Mouse (Mus musculus): ENCODE measurements around the gene Cdc42se1. TPM values are rescaled to one million over a fixed set of nuclear protein-coding genes. Genes with fewer than 3 reads are reported as not detected.
"Not testable (repeated sequence)": the region's sequence is repeated elsewhere in the genome, so short reads cannot be mapped to it uniquely, and the experiment has no call there.

Gene Cdc42se1
- polyA plus RNA-seq, 1 experiment from 2014 or later, result 123 TPM

- no peak overlapping the region for H3K9ac ChIP-seq (ENCODE audit: low read length)
- H3K4me1 ChIP-seq (replicated peaks; ENCODE audit: control insufficient read depth, insufficient read depth, low read length), result no peaks in the 10 kb centered on the region
- no peaks in the 10 kb centered on the region for H3K27me3 ChIP-seq (ENCODE audit: control insufficient read depth, insufficient read depth, low read depth, low read length)
- ATAC-seq (ENCODE audit: low read depth), result no peak
- H3K9me3 ChIP-seq (ENCODE audit: control insufficient read depth, low read length), result no peaks in the 10 kb centered on the region
- H3K27ac ChIP-seq (ENCODE audit: low read length), result no peak overlapping the region
- 65% methylated on average over 1 of the region's 1 CpGs for WGBS
- no peak overlapping the region for H3K4me3 ChIP-seq (ENCODE audit: low read length)
- H3K36me3 ChIP-seq (ENCODE audit: control insufficient read depth, insufficient read depth, low read length), result peaks cover 67% of the 10 kb centered on the region
- H3K4me2 ChIP-seq (ENCODE audit: low read depth, low read length), result no peak overlapping the region
Observed at GRCm38 (mm10) chr3:95199101-95199500, 29.4 kb upstream of the Cdc42se1 start.

DNA sequence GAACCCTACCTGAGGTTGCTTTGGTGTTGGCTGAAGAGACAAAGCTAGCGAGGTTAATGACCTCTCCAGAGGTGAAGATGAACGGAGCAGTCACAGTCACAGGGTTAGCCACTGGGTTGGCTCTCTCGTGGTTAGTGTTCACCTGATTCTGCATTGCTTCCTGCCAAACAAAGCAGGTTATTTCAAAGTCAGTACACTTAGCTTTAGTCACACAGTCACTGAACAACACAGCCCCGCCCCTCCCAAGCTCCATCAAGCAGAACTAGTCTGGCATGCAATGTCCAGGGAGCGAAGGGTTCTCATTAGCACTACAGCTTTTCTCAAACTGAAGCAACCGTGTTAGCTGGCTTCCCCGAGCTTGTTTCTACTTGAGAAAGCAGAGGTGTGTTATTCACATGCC, 28.4 kb upstream of the Cdc42se1 start:
- 81% methylated on average over 7 of the region's 7 CpGs for WGBS
- Histone ChIP-seq H3K9me3 (ENCODE audit: control insufficient read depth, low read length) (no peaks in the 10 kb centered on the region), H3K27me3 (ENCODE audit: control insufficient read depth, insufficient read depth, low read depth, low read length) (no peaks in the 10 kb centered on the region), H3K9ac (ENCODE audit: low read length) (no peak overlapping the region), H3K4me3 (ENCODE audit: low read length) (no peak overlapping the region), H3K27ac (ENCODE audit: low read length) (no peak overlapping the region), H3K4me1 (replicated peaks; ENCODE audit: control insufficient read depth, insufficient read depth, low read length) (no peaks in the 10 kb centered on the region), H3K4me2 (ENCODE audit: low read depth, low read length) (no peak overlapping the region), H3K36me3 (ENCODE audit: control insufficient read depth, insufficient read depth, low read length) (peaks cover 73% of the 10 kb centered on the region)
- no peak for ATAC-seq (ENCODE audit: low read depth)

DNA sequence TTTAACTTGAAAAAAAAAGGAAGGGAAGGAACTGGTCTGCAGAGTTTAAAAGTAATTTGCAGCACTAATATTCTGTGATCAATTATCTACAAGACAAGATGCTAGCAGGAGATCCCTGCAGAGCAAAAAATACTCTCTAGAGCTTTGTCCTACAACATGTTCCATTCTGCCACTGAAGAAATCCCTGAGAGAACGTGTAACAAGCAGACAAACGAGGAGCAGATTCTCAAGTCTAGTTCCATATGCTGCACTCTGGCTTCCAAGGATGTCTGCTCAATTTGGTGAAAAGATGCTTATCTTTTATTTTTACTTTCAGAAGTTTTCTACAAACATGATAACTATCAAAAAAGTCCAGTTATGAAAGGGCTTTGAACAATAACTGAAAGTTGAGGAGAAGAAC, 28.0 kb upstream of the Cdc42se1 start:
- no peak overlapping the region for H3K9ac ChIP-seq (ENCODE audit: low read length)
- peaks cover 70% of the 10 kb centered on the region for H3K36me3 ChIP-seq (ENCODE audit: control insufficient read depth, insufficient read depth, low read length)
- no peaks in the 10 kb centered on the region for H3K9me3 ChIP-seq (ENCODE audit: control insufficient read depth, low read length)
- no peak overlapping the region for H3K27ac ChIP-seq (ENCODE audit: low read length)
- 85% methylated on average over 2 of the region's 2 CpGs for WGBS
- no peaks in the 10 kb centered on the region for H3K27me3 ChIP-seq (ENCODE audit: control insufficient read depth, insufficient read depth, low read depth, low read length)
- no peak for ATAC-seq (ENCODE audit: low read depth)
- no peak overlapping the region for H3K4me2 ChIP-seq (ENCODE audit: low read depth, low read length)
- H3K4me1 ChIP-seq (replicated peaks; ENCODE audit: control insufficient read depth, insufficient read depth, low read length), result no peaks in the 10 kb centered on the region
- H3K4me3 ChIP-seq (ENCODE audit: low read length), result no peak overlapping the region

GRCm38 (mm10) chr3:95203880-95204279, 24.7 kb upstream of the Cdc42se1 start:
- Histone ChIP-seq H3K4me3 (ENCODE audit: low read length) (no peak overlapping the region), H3K36me3 (ENCODE audit: control insufficient read depth, insufficient read depth, low read length) (peaks cover 53% of the 10 kb centered on the region), H3K27me3 (ENCODE audit: control insufficient read depth, insufficient read depth, low read depth, low read length) (no peaks in the 10 kb centered on the region), H3K9me3 (ENCODE audit: control insufficient read depth, low read length) (no peaks in the 10 kb centered on the region), H3K27ac (ENCODE audit: low read length) (no peak overlapping the region), H3K4me2 (ENCODE audit: low read depth, low read length) (no peak overlapping the region), H3K9ac (ENCODE audit: low read length) (no peak overlapping the region), H3K4me1 (replicated peaks; ENCODE audit: control insufficient read depth, insufficient read depth, low read length) (no peaks in the 10 kb centered on the region)
- no peak for ATAC-seq (ENCODE audit: low read depth)
- WGBS, result 92% methylated on average over 6 of the region's 6 CpGs

GRCm38 (mm10) chr3:95208286-95208685, 20.2 kb upstream of the Cdc42se1 start:
- H3K4me2 ChIP-seq (ENCODE audit: low read depth, low read length), result no peak overlapping the region
- ATAC-seq (ENCODE audit: low read depth), result no peak
- no peak overlapping the region for H3K4me3 ChIP-seq (ENCODE audit: low read length)
- no peaks in the 10 kb centered on the region for H3K9me3 ChIP-seq (ENCODE audit: control insufficient read depth, low read length)
- WGBS, result 80% methylated on average over 4 of the region's 4 CpGs
- H3K36me3 ChIP-seq (ENCODE audit: control insufficient read depth, insufficient read depth, low read length), result peaks cover 19% of the 10 kb centered on the region
- H3K27ac ChIP-seq (ENCODE audit: low read length), result no peak overlapping the region
- no peaks in the 10 kb centered on the region for H3K4me1 ChIP-seq (replicated peaks; ENCODE audit: control insufficient read depth, insufficient read depth, low read length)
- H3K9ac ChIP-seq (ENCODE audit: low read length), result no peak overlapping the region
- no peaks in the 10 kb centered on the region for H3K27me3 ChIP-seq (ENCODE audit: control insufficient read depth, insufficient read depth, low read depth, low read length)

DNA sequence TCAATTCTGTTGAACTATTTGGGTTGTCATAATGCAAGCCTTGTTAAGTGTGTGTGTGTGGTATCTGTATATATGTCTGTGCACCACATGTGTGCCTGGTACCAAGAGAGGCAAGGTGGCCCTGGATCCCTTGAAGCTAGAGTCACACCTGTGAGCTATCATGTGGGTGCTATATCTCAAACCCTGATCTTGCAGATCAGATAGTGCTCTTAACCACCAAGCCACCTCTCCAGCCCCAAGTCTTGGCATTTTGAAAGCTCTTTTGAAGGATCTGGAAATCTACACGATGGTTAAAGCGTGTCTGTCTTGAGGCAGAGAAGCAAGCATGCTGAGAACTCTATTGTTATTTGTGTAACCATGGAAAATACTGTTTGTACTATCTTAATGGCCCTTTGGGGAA, 17.9 kb upstream of the Cdc42se1 start:
- no peak overlapping the region for H3K27ac ChIP-seq (ENCODE audit: low read length)
- 77% methylated on average over 2 of the region's 2 CpGs for WGBS
- H3K36me3 ChIP-seq (ENCODE audit: control insufficient read depth, insufficient read depth, low read length), result peaks cover 13% of the 10 kb centered on the region
- ATAC-seq (ENCODE audit: low read depth), result no peak
- H3K4me2 ChIP-seq (ENCODE audit: low read depth, low read length), result no peak overlapping the region
- no peaks in the 10 kb centered on the region for H3K4me1 ChIP-seq (replicated peaks; ENCODE audit: control insufficient read depth, insufficient read depth, low read length)
- no peak overlapping the region for H3K9ac ChIP-seq (ENCODE audit: low read length)
- no peaks in the 10 kb centered on the region for H3K27me3 ChIP-seq (ENCODE audit: control insufficient read depth, insufficient read depth, low read depth, low read length)
- H3K4me3 ChIP-seq (ENCODE audit: low read length), result no peak overlapping the region
- H3K9me3 ChIP-seq (ENCODE audit: control insufficient read depth, low read length), result no peaks in the 10 kb centered on the region

- H3K9ac ChIP-seq (ENCODE audit: low read length); H3K36me3 ChIP-seq (ENCODE audit: control insufficient read depth, insufficient read depth, low read length); H3K4me2 ChIP-seq (ENCODE audit: low read depth, low read length); H3K27me3 ChIP-seq (ENCODE audit: control insufficient read depth, insufficient read depth, low read depth, low read length); H3K27ac ChIP-seq (ENCODE audit: low read length); H3K4me3 ChIP-seq (ENCODE audit: low read length); ATAC-seq (ENCODE audit: low read depth); H3K9me3 ChIP-seq (ENCODE audit: control insufficient read depth, low read length); H3K4me1 ChIP-seq (replicated peaks; ENCODE audit: control insufficient read depth, insufficient read depth, low read length): not testable (repeated sequence)
- 93% methylated on average over 7 of the region's 10 CpGs for WGBS
Observed at GRCm38 (mm10) chr3:95212889-95213608, 15.5 kb upstream of the Cdc42se1 start.

DNA sequence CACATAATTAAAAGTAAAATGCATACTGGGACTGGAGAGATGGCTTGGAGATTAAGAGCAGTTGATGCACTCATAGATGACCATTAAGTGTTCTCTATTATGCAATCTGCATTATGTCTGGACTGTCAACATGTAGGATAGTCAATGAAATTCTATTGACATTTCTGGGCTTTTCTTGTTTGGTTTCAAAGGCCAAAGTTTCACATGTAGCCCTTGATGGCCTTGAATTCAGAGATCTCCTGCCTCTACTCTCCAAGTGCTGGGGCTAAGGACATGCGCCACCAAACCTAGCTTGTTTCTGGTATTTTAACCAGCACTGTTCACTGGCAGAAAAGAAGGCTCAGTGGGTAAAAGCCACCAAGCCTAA, 14.9 kb upstream of the Cdc42se1 start:
- Histone ChIP-seq H3K36me3 (ENCODE audit: control insufficient read depth, insufficient read depth, low read length) (peaks cover 5% of the 10 kb centered on the region), H3K4me2 (ENCODE audit: low read depth, low read length) (no peak overlapping the region)
- ATAC-seq (ENCODE audit: low read depth), result no peak

DNA sequence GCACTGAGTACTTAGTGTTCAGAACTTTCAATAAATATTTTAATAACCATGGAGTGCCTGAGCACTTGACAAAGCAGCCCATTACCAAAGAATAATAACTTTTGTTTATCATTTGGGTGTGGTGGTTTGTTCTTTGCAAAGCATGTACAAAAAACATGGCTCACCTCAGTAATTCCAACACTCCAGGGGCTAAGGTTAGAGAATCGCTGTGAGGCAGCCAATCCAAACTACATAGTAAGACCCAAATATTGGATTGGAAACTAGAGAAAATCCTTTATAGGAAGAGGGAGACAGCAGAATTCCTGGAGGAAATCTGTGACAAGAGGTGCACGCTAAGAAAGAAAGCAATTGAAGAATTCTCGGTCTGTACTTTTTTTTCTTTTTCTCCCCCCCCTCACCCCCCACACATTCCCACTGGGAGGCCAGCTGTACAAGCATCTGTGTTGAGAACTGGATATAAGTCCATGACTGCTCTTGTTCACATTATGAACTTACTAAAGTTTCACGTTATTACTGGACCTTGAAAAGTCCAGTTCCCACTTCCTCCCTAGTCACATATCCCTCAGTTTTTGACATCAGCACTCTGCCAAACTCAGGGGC, 11.8 kb upstream of the Cdc42se1 start:
- H3K36me3 ChIP-seq (ENCODE audit: control insufficient read depth, insufficient read depth, low read length), result peaks cover 9% of the 10 kb centered on the region
- peak overlapping the region; percentile 100 for H3K27ac ChIP-seq (ENCODE audit: low read length)
- peak overlapping the region; percentile 72 for H3K4me3 ChIP-seq (ENCODE audit: low read length)
- no peaks in the 10 kb centered on the region for H3K27me3 ChIP-seq (ENCODE audit: control insufficient read depth, insufficient read depth, low read depth, low read length)
- peak overlapping the region; percentile 59 for H3K4me2 ChIP-seq (ENCODE audit: low read depth, low read length)
- H3K4me1 ChIP-seq (replicated peaks; ENCODE audit: control insufficient read depth, insufficient read depth, low read length), result peaks cover 7% of the 10 kb centered on the region
- H3K9ac ChIP-seq (ENCODE audit: low read length), result peak overlapping the region; percentile 99
- no peaks in the 10 kb centered on the region for H3K9me3 ChIP-seq (ENCODE audit: control insufficient read depth, low read length)
- peak; percentile 39 for ATAC-seq (ENCODE audit: low read depth)
- 6% methylated on average over 4 of the region's 4 CpGs for WGBS

More for the DNA sequence above, 14.9 kb upstream of the Cdc42se1 start:
- WGBS, result 91% methylated on average over 1 of the region's 1 CpGs
- Histone ChIP-seq H3K4me3 (ENCODE audit: low read length) (no peak overlapping the region), H3K9me3 (ENCODE audit: control insufficient read depth, low read length) (no peaks in the 10 kb centered on the region), H3K27me3 (ENCODE audit: control insufficient read depth, insufficient read depth, low read depth, low read length) (no peaks in the 10 kb centered on the region), H3K4me1 (replicated peaks; ENCODE audit: control insufficient read depth, insufficient read depth, low read length) (peaks cover 7% of the 10 kb centered on the region), H3K27ac (ENCODE audit: low read length) (no peak overlapping the region), H3K9ac (ENCODE audit: low read length) (no peak overlapping the region)
